Mouse (Mus musculus): ENCODE measurements at regions not wholly inside any gene's neighbourhood (a gene's known extent, or its start where the extent isn't known, plus 50 kb on each side); places are given as distances from the start of the nearest gene placed in this dataset.

- TF ChIP-seq CTCF (IDR thresholded peaks at IDR 0.05; ENCODE audit: low read depth): no peak
- no peak for TF ChIP-seq EP300 (optimal IDR thresholded peaks at IDR 0.05)
Observed at GRCm38 (mm10) chr17:83158053-83158452, 57.0 kb upstream of the Pkdcc start.

Measured in stomach, postnatal 0 days (tissue).